Mouse (Mus musculus) skeletal muscle tissue, adult 2 months (tissue): ENCODE data around the gene Rngtt.
A peak's percentile ranks its signal among the peaks of the same experiment; 100 is the strongest.

Experiments
- DNase-seq: peaks from one replicate; pipeline ENCODE4 v3.0.0-alpha.2; 2012; ENCODE audit warnings: low read depth, low spot score

The Rngtt gene

DNA sequence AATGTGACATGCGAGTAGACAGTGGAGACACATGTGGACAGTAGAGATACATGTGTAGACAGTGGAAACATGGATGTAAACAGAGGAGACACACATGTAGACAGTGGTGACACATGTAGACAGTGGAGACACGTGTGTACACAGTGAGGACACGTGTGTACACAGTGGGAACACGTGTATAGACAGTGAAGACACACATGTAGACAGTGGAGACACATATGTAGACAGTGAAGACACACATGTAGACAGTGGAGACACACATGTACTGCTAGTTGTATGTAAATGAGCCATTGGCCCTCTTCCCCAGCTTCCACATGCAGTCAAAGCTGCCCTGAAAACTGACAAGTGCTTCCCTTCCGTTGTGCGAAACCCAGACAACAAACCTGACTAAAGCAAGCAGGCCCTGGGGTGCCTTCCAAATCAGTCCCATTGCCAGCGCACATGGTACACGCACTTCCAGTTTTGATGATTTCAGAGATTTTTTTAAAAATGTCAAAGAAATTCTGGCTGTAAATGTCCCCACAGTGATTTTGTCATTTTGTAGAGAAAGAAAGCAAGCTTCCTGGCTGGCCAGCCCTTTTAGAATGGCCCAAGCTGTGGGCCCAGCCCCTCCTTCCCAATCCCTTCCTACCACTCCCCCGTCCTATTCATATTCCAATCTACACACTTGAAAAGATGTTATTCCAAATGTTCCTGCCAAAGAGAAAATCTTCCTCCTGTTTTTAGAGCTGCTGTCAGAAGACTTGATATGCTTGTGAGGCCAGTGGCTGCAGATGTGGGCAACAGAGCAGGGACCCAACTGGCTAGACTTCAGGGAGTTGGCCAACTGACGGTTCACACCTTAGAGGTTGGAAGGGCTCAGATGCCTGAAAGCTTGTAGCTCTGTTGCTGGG lies 204.2 kb downstream of the Rngtt start:
- no peak for DNase-seq

DNA sequence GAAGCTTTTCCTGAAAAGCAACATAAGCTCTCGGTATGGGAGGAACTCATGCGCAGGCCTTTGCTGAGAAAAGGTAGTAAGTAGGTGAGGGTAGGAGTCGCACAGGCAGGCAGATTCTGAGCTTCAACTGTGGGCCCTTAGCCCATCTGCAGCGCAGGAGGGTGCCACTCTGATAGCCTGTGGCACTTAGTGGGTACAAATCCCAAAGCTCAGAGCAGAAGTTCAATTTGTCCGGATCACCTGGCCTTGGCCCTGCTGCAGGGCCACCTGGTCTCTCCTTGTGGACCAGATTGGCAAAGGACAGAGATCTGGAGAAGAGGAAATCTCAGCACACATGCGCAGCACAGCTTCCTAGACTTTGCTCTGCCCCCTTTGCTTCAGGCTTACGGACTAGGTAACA lies 210.1 kb downstream of the Rngtt start:
- no peak for DNase-seq

DNA sequence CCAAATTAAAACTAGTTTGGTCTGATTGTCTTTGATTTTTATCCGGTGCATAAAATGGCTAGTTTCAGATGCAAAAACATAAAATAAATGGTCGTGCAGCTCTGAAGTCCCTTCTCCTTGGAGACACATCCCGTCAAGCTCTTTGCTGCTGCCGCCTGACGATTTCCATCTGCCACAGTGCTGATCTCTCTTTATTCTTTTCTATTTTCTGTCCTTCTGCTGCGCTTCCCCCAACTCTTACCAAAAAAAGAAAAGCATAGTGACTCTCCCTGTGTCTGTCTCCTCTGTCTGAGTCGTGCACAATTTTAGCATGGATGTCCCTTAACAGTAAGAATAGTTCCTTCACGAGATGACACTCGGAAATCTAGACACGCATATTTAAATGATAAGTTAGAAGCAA lies 210.8 kb downstream of the Rngtt start:
- DNase-seq = no peak

DNA sequence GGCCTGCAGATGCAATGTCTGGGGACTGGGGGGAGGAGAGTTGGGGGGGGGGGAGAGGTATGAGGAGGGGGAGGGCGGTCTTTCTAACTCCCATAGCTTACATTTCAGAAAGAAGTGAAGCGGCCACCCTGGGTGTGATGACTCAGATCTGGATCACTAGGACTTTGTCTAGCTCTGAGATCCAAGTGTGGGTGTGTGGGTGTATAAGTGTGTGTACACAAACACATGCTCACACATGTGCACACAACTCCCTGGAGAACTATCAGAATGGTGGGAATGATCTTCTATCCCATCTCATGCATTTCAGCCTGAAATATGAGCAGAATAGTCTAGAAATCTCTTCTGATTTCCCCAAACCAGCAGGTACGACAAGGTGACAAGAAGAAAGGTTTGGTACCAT lies 213.7 kb downstream of the Rngtt start:
- no peak for DNase-seq

DNA sequence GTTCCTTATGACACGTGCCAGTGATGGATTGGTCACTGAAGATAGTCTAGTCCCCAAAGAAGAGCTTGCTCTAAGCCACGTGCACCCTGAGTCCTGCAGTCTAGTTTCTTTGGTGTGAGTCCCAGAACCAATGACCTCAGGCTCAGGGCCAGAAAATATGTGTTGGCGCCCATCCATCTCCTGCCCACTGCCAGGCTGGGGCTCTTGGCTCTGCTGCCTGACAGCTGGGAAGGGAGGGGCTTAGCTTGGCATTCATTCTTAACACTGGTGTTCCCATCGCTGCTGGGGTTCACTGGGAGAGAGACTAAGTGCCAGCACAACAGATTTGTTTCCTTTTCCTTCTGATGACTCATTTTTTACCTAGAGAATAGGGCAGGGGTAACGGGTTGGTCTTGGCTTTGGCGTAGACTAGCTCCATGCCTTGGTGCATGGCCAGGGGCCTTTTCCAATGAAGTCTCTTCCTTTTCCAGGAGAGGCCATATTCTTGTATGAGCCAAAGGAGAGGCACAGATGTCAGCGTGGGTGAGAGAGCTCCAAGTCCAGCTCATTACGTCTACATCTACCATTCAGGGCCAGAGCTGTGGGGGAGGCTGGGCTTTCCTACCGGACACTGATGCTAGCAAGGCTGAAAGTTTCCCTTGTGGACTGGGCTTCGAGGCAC lies 214.5 kb downstream of the Rngtt start:
- DNase-seq = peak; percentile 79

DNA sequence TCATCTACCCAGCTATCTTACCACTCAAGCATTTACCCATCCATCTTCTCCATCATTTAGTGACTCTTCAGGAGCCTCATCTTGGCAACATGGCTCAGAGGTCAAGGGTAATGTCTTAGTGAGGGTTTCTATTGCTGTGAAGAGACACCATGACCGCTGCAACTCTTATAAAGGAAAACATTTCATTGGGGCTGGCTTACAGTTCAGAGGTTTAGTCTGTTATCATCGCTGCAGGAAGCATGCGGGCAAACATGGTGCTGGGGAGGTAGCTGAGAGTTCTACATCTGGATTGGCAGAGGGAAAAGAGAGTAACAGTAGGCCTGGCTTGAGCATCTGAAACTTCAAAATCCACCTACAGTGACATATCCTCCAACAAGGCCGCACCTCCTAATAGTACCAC lies 215.2 kb downstream of the Rngtt start:
- no peak for DNase-seq

DNA sequence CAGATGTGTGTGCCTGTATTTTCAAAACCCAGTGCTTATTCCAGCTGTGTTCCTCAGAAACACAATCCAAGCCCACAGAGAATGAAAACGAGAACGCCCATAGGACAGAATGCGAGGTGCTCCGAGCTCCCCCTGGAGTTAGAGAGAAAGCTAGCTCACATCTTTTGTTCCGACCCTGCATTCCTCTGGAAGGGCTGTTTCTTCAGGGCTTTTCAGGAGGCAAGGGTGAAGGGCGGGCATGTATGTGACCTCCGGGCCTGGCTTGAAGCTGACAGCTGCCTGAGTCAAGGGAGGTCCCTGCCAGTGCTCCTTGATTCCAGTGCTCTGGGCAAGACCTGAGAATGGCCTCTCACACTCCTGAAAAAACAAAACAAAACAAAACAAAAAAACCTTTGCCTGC lies 216.0 kb downstream of the Rngtt start:
- DNase-seq = no peak

DNA sequence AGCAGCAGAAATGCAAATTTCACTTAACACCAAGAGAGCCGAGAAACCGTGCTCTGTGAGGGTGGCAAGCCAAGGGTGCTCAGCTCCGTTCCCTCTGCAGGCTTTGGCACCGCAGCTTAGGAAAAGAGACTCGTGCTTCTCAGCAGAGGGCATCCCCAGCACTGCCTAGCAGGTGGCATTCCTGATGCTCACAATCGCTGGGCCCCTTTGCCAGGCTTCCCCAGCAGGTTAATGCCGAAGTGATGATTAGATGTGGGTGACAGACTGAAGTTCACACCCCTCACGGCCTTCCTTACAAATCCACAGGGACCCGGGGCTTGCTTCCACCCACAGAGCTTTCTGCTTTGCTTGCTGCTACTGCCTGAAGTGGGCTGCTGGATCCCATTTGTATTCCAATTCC lies 216.6 kb downstream of the Rngtt start:
- DNase-seq = no peak

DNA sequence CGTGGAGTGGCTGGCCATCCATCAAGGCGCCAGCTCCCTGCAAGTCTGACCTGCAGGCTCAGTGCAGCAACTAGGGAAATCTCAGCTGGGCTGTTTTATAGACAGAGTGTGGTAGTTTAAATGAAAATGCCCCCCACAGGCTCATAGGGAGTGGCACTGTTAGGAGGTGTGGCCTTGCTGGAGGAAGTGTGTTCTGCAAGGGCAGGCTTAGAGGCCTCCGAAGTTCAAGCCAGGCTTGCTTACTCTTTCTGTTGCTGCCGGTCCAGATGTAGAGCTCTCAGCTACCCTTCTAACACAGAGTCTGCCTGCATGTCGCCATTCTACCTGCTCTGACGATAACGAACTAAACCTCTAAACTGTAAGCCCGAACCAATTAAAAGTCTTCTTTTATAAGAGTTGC lies 222.5 kb downstream of the Rngtt start:
- no peak for DNase-seq

DNA sequence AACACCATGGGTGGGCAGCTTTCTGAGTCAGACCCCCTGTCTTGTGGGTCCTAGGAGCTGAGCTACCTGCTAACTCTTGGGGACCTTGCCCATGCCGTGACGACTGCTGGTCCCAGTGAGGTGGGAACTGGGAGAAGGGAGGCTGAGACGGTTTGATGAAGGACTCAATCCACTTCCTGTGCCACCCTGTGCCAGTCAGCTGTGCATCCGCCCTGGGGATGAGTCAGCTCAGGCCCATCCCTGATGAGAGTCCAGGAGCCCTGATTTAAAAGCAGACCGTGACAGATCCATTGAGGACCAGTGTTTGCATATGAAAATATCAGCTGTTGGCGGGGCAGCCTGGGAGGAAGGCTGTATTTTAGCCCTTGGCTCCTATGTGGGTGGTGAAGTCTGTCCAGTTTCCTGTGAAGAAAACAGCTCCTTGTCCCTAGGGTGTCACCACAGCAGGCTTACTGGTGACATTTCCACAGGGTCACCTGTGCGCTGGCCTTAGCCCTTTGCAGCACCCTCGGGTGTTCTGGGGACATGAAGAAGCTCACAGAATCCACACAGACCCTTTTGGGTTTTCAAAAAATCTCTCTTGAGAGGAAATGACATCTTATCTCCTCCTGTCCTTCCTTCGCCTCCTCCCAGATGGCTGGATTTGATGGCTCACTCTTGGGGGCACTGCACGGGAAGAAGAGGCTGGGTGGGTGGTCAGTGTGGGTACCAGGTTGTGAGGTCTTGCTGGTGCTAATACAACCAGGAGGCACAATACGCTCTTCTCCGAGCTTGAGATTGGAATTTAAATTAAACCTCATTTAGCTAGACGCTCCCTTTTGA lies 234.9 kb downstream of the Rngtt start:
- DNase-seq = no peak

DNA sequence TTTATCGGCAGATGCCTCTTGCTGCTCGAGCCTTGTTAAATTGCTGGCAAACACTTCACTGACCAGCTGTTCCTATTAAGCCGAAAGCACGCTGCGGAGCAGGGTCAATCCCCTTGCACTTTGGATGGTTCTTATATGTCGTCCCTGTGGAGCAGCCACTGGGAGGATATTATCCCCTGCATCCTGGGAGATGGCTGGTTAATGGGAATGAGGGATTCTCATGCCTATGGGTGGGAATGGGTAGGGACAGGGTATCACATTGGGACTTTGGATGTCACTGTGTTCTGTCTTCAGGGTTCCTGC lies 235.4 kb downstream of the Rngtt start:
- no peak for DNase-seq

DNA sequence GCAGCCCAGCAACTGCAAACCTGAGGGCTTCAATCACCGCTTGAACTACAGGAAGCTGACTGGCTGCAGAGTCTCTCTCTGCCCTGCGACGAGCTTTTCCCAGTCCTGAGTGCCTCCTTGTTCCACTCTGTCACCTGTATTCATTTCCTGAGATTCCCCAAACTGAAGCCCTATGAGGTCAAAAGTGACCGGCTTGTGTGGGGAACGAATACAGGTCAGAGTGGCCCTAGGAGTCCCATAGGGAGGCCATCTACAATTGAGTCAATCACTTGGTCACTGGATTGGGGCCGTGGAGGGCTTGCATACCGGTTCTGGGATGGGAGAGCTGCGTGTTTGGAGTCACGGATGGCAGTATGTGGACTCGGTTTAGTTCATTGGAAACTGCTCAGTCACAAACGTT lies 236.2 kb downstream of the Rngtt start:
- no peak for DNase-seq

DNA sequence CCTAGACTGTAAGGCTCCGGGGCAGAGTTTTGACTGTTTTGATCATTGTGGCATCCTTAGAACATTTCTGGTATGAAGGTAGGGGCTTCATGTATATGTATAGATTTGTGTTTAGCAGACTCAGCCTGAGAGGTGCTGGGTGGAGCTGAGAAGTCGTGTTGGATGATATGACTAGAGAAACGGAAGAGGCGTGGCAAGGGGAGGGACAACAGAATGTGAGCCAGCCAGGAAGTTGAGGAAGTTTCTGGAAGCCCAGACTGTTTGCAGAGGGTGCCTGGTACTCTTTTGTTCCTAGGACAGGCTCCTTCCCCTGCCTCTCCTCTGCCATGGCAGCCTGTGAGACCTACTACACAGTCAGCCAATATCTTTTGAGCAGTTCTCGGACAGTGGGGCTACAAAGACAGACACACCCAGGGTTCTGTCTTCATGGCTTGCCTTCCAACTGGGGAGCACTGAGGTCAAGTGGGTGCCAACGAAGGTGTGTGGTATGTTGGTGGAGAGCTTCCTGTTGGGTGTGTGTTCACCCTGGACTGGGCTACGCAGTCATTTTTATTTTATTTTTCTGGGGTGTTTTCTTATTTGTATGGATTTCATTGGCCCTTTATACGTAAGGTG lies 237.3 kb downstream of the Rngtt start:
- no peak for DNase-seq

DNA sequence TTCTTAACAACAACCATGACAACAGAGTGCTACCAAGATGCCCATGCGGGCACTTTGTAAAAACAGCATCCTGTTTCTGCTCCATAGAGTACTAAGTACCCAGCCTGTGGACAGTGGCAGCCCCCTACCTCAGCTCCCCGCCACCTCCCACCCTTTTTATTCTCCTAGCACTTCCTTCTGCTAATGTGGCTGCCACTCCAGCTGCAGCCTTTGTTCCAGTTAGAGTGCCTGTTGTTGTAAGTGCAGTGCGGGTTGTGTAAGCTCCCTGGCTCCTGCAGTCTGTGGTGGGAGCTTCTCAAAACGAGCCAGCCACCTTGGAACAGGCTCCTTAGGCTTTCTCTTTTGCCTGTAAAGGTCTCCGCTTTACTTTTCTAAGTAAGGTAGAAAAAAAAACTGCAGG lies 239.5 kb downstream of the Rngtt start:
- no peak for DNase-seq
